Mouse (Mus musculus): ENCODE data around the gene Mast1. TPM values are rescaled to one million over a fixed set of nuclear protein-coding genes. Genes with fewer than 3 reads are reported as not detected.

Mast1 gene
- total RNA-seq, 2 experiments from 2014 or later, result 75.6 to 83.6 TPM

GRCm38 (mm10) chr8:84973803-84974542 lies 36.8 kb upstream of the Mast1 start:
- DNase-seq (ENCODE audit: low spot score in 2 of 2), result peak; percentile 35 to 43

GRCm38 (mm10) chr8:84973079-84973478 lies 35.9 kb upstream of the Mast1 start:
- no peak for DNase-seq (ENCODE audit: low spot score in 2 of 2)

- DNase-seq (ENCODE audit: low spot score in 2 of 2), result no peak
Measured at GRCm38 (mm10) chr8:84970913-84971312, 33.8 kb upstream of the Mast1 start.

GRCm38 (mm10) chr8:84970135-84970790 lies 33.1 kb upstream of the Mast1 start:
- no peak for DNase-seq (ENCODE audit: low spot score in 2 of 2)

DNA sequence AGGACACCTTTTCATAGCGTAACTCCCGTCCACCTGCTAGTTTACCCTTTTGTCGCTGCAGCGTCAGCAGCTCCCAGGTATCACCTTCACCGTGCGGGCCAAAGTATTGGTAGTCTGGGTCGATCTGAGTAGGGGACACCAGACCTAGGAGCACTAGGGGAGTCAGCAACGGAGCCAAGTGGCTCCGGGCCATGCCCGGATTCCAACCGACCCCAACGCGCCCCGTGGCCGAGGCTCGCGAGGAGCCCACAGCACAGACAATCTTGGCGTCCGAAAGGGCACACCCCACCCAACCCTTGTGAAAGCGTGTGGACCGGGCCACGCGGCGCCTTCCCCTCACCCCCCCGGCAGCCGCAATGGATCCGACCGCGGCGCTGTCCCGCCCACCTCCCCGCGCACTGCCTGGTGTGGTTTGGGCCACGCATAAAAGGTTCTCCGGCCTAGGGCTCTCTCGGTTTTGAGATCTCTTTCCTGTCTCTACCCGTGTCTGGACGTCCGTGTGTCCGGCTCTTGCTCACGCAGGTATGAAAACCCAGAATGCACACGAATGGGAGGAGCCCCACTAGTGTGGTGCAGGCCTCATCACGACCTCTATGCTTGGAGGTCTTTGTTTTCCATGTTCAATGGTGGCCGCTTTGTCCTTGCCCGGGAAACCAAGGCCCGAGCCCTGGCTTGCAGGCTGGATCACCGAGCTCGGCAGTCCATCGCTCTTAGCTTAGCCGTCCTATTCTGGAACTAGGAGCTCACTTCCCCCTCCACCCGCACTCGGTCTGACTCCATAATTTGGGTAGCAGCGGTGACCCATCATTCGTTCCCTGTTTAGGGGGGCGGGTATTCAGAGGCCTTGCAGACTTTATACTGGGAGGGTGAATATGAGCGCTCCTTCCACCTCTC lies 32.3 kb upstream of the Mast1 start, which contains the start of the genes Gm49661, Prdx2 and Rnaseh2a:
Gene Gm49661 (minus strand): TSS at position 193 of the 894 bp plus-strand sequence.
Gene Prdx2 (plus strand): TSS at position 347 of the 894 bp plus-strand sequence.
Gene Rnaseh2a (minus strand): TSS at position 527 of the 894 bp plus-strand sequence.
- DNase-seq (ENCODE audit: low spot score in 2 of 2), result peak; percentile 69 to 78

DNA sequence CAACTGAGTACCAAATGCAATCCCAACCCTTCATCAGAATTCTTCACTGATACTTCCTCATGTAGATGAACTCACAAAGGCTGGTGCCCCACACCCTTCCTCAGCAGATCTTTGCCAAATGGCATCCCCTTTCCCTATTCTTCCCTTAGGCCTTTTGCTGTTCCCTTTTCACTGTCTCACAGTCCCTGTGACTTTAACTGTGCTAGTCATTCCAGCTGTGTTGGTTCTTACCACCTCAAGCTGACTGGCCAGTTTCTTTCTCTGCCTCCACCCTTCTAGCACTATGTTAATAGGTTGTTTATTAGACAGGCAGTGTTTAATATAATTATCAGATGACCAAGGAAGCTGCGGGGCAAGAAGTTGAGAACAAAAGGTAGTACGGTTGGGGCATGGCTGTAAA lies 31.5 kb upstream of the Mast1 start:
- DNase-seq (ENCODE audit: low spot score in 2 of 2), result no peak

DNA sequence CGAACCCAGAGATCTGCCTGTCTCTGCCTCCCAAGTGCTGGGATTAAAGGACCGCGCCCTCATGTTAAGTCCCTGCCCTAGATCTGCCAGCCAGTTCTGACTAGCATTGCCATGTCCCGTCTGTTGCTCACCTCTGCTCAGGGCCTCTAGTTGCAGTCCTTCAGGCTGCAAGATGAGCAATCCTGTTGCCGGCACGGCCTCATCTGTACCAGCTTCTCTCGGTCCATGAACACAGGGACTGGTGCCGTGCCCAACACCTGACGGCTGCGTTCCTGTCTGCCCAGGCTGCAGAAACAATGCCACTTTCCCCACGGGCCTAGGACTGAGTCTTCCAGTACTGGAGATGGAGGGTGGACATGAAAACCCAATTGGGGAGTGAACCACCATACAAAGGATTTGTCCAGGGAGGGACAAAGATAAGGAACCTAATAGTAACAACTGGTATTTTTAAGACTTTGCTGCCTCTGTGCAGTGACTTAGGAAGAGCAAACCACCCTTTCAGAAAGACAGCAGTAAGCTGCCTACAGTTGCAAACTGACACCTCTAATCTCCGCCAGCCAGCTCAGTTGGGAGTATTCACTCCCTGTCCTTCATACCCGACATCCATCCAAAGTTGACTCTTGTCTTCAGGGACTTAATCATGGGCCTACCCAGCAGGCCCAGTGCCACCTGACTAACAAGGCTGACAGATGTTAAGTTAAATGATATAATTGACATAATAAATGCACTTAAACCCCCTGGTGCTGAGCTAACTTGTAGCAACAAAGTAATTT lies 30.6 kb upstream of the Mast1 start:
- no peak for DNase-seq (ENCODE audit: low spot score in 2 of 2)

- DNase-seq (ENCODE audit: low spot score in 2 of 2), result no peak
Measured at GRCm38 (mm10) chr8:84966603-84967002, 29.4 kb upstream of the Mast1 start.

- DNase-seq (ENCODE audit: low spot score in 2 of 2), result peak; percentile 90 to 94
Measured at GRCm38 (mm10) chr8:84965731-84966291, 28.7 kb upstream of the Mast1 start.

DNA sequence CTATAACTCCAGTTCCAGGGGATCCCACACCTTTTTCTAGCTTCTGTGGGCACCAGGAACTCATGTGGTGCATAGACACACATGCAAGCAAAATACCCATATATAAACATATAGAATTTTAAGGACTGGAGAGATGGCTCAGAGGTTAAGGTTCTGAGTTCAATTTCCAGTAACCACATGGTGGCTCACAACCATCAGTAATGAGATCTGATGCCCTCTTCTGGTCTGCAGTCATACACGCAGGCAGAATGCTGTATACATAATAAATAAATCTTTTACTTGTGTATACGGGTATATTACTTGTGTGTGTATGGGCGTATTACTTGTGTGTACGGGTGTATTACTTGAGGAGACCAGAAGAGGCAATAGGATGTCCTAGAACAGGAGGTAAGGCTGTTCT lies 26.8 kb upstream of the Mast1 start:
- no peak for DNase-seq (ENCODE audit: low spot score in 2 of 2)

GRCm38 (mm10) chr8:84959811-84960210 lies 22.7 kb upstream of the Mast1 start:
- no peak for DNase-seq (ENCODE audit: low spot score in 2 of 2)

DNA sequence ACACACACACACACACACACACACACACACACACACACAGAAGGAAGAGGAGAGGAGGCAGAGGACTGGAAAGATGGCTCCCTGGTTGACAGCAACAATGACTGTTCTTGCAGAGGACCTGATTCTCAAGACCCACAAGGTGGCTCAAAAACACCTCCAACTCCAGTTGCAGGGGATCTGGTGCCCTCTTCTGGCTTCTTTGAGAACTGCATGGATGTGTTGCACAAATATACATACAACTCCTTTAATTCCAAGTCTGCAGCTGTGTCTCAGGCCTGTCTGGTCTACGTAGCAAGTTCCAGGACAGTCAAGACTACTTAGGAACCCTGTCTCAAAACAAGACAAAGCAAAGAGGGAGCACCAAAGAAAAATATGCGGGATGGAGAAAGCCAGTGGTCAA lies 19.6 kb upstream of the Mast1 start:
- DNase-seq (ENCODE audit: low spot score in 2 of 2), result peak; percentile 76 to 84

- DNase-seq (ENCODE audit: low spot score in 2 of 2), result no peak
Measured at GRCm38 (mm10) chr8:84952612-84953255, 15.6 kb upstream of the Mast1 start.

DNA sequence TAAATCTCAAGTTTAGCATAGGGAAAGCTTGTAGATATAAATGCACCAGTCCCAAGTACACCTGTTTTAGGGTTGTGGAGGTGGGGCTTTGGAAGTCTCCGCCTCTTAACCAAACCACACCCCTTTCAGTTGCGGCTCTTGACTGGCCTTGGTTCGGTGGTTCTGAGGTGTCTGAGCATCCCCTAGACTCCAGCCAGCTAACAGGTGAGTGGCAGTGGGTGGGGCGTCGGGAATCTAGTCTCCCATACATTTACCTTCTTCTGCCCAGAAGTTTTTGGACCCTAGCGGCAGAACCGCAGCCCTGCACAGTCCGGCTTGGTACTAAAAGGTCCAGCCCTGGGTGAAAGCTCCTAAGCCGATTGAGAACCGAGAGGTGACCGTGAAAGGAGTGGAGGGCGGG lies 12.6 kb upstream of the Mast1 start:
- DNase-seq (ENCODE audit: low spot score in 2 of 2), result no peak

DNA sequence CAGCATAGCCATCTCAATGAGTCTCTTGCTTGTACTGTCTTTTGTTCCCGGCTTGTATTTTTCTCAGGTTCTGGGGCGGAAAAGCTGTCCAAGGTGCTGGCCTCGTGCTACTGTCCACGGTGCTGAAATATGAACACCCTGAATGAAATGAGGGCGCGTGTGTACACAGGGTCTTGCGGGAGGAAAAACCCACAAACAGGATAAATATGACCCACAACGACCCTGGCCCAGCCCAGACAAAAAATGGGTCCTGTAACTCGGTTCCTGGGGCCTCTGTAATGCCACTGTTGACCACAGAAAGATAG lies 10.0 kb upstream of the Mast1 start:
- DNase-seq (ENCODE audit: low spot score in 2 of 2), result no peak

GRCm38 (mm10) chr8:84946528-84947240 lies 9.5 kb upstream of the Mast1 start, which contains the start of gene Rtbdn:
Gene Rtbdn (plus strand): TSS chr8:84946991.
- DNase-seq (ENCODE audit: low spot score in 2 of 2), result no peak

- peak in 1 of 2 experiments; percentile 58 for DNase-seq (ENCODE audit: low spot score in 2 of 2)
Measured at GRCm38 (mm10) chr8:84945633-84946527, 8.7 kb upstream of the Mast1 start.

DNA sequence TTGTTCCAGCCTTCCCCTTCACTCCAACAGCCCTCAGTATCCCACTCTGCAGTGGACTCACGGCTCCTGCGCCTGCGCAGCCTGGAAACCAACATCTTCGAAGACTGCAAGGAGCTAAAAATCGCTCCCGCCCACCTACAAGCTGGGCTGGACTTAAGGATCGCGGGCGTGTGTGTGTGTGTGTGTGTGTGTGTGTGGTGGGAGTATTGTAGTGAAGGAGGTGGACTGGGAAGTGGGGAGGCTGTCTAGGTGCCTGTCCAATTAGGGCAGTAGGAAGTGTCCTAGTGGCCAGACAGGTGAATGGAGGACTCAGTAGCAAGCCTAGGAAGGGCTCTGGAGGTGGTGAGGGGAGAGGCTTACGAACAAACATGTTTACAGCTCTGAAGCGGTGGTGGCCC lies 8.1 kb upstream of the Mast1 start:
- DNase-seq (ENCODE audit: low spot score in 2 of 2), result peak; percentile 79 to 87

All from left cerebral cortex, adult 18-20 months (tissue).